ENCODE assay signal across 8 mouse cellular contexts in the genomic region with DNA sequence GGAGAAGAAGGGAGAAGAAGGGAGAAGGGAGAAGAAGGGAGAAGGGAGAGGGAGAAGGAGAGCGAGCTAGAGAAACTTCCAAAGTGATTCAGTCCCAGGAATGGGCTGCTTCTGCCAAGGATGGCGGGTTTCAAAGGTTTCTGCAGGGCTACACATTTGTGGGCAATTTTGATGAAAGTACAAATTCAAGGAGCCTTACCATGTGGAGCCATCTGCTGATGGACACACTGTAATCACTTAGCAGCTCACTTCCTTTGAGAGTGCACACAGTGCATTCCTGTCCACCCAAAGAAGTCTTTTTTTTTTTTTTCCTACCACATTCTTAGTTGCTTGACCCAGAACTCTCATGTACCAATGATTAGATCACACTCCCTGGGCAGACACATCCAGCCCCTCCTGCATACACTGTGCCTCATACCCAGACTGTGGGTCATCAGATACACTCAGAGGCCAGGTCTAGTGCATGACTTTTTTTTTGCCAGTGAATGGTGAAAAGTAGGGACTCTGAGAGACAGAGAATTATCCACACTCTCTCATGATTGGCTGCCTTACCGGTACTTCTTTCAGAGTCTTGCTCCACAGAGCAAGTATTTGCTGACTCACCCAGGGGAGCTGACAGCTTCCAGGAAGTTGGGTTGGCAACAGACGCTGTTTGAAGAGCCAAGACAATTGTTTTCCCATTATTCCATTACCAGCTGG. TPM values are rescaled to one million over a fixed set of nuclear protein-coding genes. Genes with fewer than 3 reads are reported as not detected.
A peak's percentile ranks its signal among the peaks of the same experiment; 100 is the strongest.
DNase-seq lines count a peak whose midpoint lies in the region; ATAC-seq and TF ChIP-seq lines count a peak whose summit lies in the region.
"Had no signal": no experiment of that assay in that cellular context is flagged by ENCODE, and none has a peak within 500 bp of the region (broad histone marks: within the 10 kb centered on the region; RNA-seq: fewer than 3 reads in every experiment).

No protein-coding gene starts in this region.

- H3K27ac ChIP-seq in lung, postnatal 0 days (ENCODE audit: low read length) = no peak overlapping the region; the same call in 1 of the 2 replicates
- H3K27ac ChIP-seq in neural tube, embryonic 15.5 days (replicated peaks) = no peak overlapping the region
- no peak overlapping the region for H3K27ac ChIP-seq in hindbrain, embryonic 12.5 days
- H3K27ac ChIP-seq: limb, embryonic 12.5 days had no signal

- H3K9ac ChIP-seq in lung, postnatal 0 days (replicated peaks; ENCODE audit: low read depth) = no peak overlapping the region
- H3K9ac ChIP-seq in neural tube, embryonic 15.5 days (replicated peaks) = no peak overlapping the region
- H3K9ac ChIP-seq in hindbrain, embryonic 12.5 days = no peak overlapping the region
- H3K9ac ChIP-seq: limb, embryonic 12.5 days had no signal

- no peak overlapping the region for H3K4me3 ChIP-seq in lung, postnatal 0 days (ENCODE audit: low read depth, low read length)
- no peak overlapping the region for H3K4me3 ChIP-seq in neural tube, embryonic 15.5 days (replicated peaks)
- no peak overlapping the region for H3K4me3 ChIP-seq in hindbrain, embryonic 12.5 days
- H3K4me3 ChIP-seq: limb, embryonic 12.5 days had no signal

- peak; percentile 72 for ATAC-seq in lung, postnatal 0 days
- ATAC-seq in neural tube, embryonic 15.5 days (ENCODE audit: low FRiP score) = no peak
- ATAC-seq in hindbrain, embryonic 12.5 days (ENCODE audit: low FRiP score) = no peak

- peak; percentile 85 for TF ChIP-seq EP300 in lung, postnatal 0 days (IDR thresholded peaks at IDR 0.05)

- no peaks in the 10 kb centered on the region for H3K9me3 ChIP-seq in lung, postnatal 0 days (ENCODE audit: low read length)
- H3K9me3 ChIP-seq in neural tube, embryonic 15.5 days (replicated peaks) = no peaks in the 10 kb centered on the region
- H3K9me3 ChIP-seq in hindbrain, embryonic 12.5 days (replicated peaks) = no peaks in the 10 kb centered on the region
- H3K9me3 ChIP-seq: limb, embryonic 12.5 days had no signal

- no peaks in the 10 kb centered on the region for H3K27me3 ChIP-seq in lung, postnatal 0 days (replicated peaks; ENCODE audit: insufficient read depth, low read length)
- no peaks in the 10 kb centered on the region for H3K27me3 ChIP-seq in neural tube, embryonic 15.5 days (replicated peaks)
- H3K27me3 ChIP-seq in hindbrain, embryonic 12.5 days = no peaks in the 10 kb centered on the region
- H3K27me3 ChIP-seq: limb, embryonic 12.5 days had no signal

- TF ChIP-seq CTCF in lung, postnatal 0 days (IDR thresholded peaks at IDR 0.05) = peak; percentile 24; the same call in 1 of the 2 replicates

- H3K4me2 ChIP-seq in lung, postnatal 0 days (replicated peaks; ENCODE audit: low read depth, low read length) = no peak overlapping the region
- no peak overlapping the region for H3K4me2 ChIP-seq in neural tube, embryonic 15.5 days
- no peak overlapping the region for H3K4me2 ChIP-seq in hindbrain, embryonic 12.5 days (replicated peaks)
- H3K4me2 ChIP-seq: limb, embryonic 12.5 days had no signal

- DNase-seq in right cerebral cortex, adult 2 months (ENCODE audit: low spot score in 2 of 2) = peak; percentile 4 to 18
- DNase-seq in right cerebral cortex, postnatal 4 days = no peak
- peak; percentile 97 for DNase-seq in fibroblast of lung, adult 2 months (ENCODE audit: low read depth)
- peak; percentile 63 for DNase-seq in kidney, adult 11 months
- DNase-seq in lung, postnatal 0 days (ENCODE audit: low spot score) = peak; percentile 89

- WGBS in lung, postnatal 0 days = 32% methylated on average over 4 of the region's 4 CpGs
- 68% methylated on average over 4 of the region's 4 CpGs for WGBS in neural tube, embryonic 15.5 days
- WGBS in hindbrain, embryonic 12.5 days = 59% methylated on average over 4 of the region's 4 CpGs

- peaks cover 4% of the 10 kb centered on the region; the same call in 1 of the 2 replicates for H3K4me1 ChIP-seq in lung, postnatal 0 days (ENCODE audit: insufficient read depth, low read depth, low read length)
- no peaks in the 10 kb centered on the region for H3K4me1 ChIP-seq in neural tube, embryonic 15.5 days
- H3K4me1 ChIP-seq in hindbrain, embryonic 12.5 days = no peaks in the 10 kb centered on the region

- no peaks in the 10 kb centered on the region for H3K36me3 ChIP-seq in lung, postnatal 0 days (ENCODE audit: insufficient read depth, low read length)
- no peaks in the 10 kb centered on the region for H3K36me3 ChIP-seq in neural tube, embryonic 15.5 days
- no peaks in the 10 kb centered on the region for H3K36me3 ChIP-seq in hindbrain, embryonic 12.5 days
- H3K36me3 ChIP-seq: limb, embryonic 12.5 days had no signal

RNA-seq across cellular contexts. Expression of a gene that starts 29.2 kb away (rescaled TPM):
- 2.5 and 2.6 TPM in 2 replicates for polyA plus RNA-seq in lung, postnatal 0 days (2015; fragmentation: Nextera tagmentation; extraction: Ambion mirVana)
- polyA plus RNA-seq in neural tube, embryonic 15.5 days (2015; fragmentation: Nextera tagmentation; extraction: Ambion mirVana) = 3.7 and 5.1 TPM in 2 replicates
- 3.5 and 6.6 TPM in 2 replicates for polyA plus RNA-seq in hindbrain, embryonic 12.5 days (2016; fragmentation: Nextera tagmentation; extraction: Ambion mirVana)
